Mouse (Mus musculus) liver, embryonic 11.5 days (tissue): Measurements from ENCODE around the gene A930017K11Rik. TPM values are rescaled to one million over a fixed set of nuclear protein-coding genes. Genes with fewer than 3 reads are reported as not detected.

ENCODE experiments used
- ATAC-seq: fragments of 200-750 bp; cut with Nextera tagmentation; replicated peaks from 2 replicates; pipeline ENCODE4 v1.8.0; 2017; ENCODE audit warnings: moderate number of reproducible peaks, mild to moderate bottlenecking, moderate TSS enrichment, moderate library complexity; ENCODE audit not compliant: low FRiP score
- DNase-seq: peaks from one replicate; pipeline ENCODE4 v3.0.0-alpha.2; 2017; ENCODE audit warnings: low spot score
- H3K27ac ChIP-seq: fragments of 300-500 bp; sonication (generic); 2 replicates; pipeline ENCODE4 v1.5.1; 2014; ENCODE audit warnings: mild to moderate bottlenecking, low read depth, low read length, control low read depth
- H3K27me3 ChIP-seq: fragments of 300-500 bp; sonication (generic); replicated peaks from 2 replicates; pipeline ENCODE4 v1.6.1; 2014; ENCODE audit warnings: low read length, mixed read lengths; ENCODE audit not compliant: control insufficient read depth, insufficient read depth
- H3K36me3 ChIP-seq: fragments of 300-500 bp; sonication (generic); 2 replicates; pipeline ENCODE4 v1.6.1; 2014; ENCODE audit warnings: mild to moderate bottlenecking, low read length, moderate library complexity, mixed read lengths; ENCODE audit not compliant: control insufficient read depth, insufficient read depth
- H3K4me1 ChIP-seq: fragments of 300-500 bp; sonication (generic); replicated peaks from 2 replicates; pipeline ENCODE4 v1.6.1; 2014; ENCODE audit warnings: low read length, mixed read lengths; ENCODE audit not compliant: control insufficient read depth, insufficient read depth
- H3K4me2 ChIP-seq: fragments of 300-500 bp; sonication (generic); 2 replicates; pipeline ENCODE4 v1.6.1; 2014; ENCODE audit warnings: mild to moderate bottlenecking, control low read depth, moderate library complexity
- H3K4me3 ChIP-seq: fragments of 300-500 bp; sonication (generic); 2 replicates; pipeline ENCODE4 v1.5.1; 2014; ENCODE audit warnings: low read depth, low read length, control low read depth
- H3K9ac ChIP-seq: fragments of 300-500 bp; sonication (generic); 2 replicates; pipeline ENCODE4 v1.6.1; 2014; ENCODE audit warnings: low read depth, low read length, control low read depth
- H3K9me3 ChIP-seq: fragments of 300-500 bp; sonication (generic); 2 replicates; pipeline ENCODE4 v1.6.1; 2016; ENCODE audit warnings: low read length, inconsistent platforms, mixed read lengths; ENCODE audit not compliant: control insufficient read depth
- WGBS: fragments of 180-500 bp; shearing (Covaris S2); extraction: QIAGEN DNeasy Blood & Tissue Kit; methylation state at CpG from one replicate; pipeline ENCODE4 v1.1.7; 2014; 5-methylcytosine and 5-hydroxymethylcytosine counted together
- polyA plus RNA-seq: library from polyadenylated mRNA; unstranded; fragments of >200 nt; fragmentation: Nextera tagmentation; extraction: Ambion mirVana; gene quantifications from 2 replicates; pipeline ENCODE4 v1.2.1, GENCODE M21; 2014

A930017K11Rik gene
- polyA plus RNA-seq = 0.68 and 0.85 TPM in 2 replicates

DNA sequence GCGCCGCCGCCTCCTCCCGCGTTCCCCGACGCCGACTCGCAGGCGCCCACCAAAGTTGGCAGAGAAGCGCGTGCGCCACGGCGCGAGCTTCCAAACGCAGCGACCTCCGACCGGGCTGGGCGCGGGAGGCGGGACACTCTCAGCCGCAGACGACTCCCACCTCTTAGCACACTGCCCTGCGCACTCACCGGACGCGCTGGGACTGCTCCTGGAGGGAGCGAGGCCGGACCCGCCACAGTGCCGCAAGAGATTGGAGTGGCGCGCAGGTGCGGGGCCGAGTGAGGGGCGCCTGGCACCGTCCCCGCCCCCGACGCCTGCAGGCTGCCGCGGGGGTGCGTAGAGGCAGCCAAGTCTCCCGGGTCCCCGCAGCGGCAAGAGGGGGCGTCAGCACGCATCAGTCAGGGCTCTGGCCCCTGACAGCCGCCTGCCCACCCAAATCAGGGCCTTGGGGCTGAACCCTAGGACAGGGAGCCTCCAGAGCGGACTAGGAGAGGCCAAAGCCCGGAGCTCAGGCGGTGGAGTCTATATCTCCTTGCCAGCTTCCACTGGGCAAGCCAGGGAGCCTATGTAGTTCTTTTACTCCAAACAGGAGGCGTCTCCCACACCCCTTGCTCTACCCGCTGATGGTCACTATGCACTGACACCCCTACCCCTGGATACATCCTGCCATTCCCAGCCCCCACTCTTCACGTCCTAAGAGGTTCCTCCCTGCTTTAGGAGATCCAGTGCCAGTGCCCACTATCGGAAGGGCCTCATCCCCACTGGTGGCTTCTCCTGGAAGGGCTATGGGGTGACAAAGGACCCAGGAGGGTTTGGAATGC is at the start of gene A930017K11Rik:
TSS of gene A930017K11Rik (minus strand) at position 763 of the 821 bp plus-strand sequence.
- no peak for ATAC-seq
- H3K9me3 ChIP-seq = no peaks in the 10 kb centered on the region
- no peak within 1 kb of the TSS for H3K27ac ChIP-seq
- H3K27me3 ChIP-seq = peaks cover 42% of the 10 kb centered on the region
- no peaks in the 10 kb centered on the region for H3K36me3 ChIP-seq
- DNase-seq = no peak
- peak within 1 kb of the TSS; percentile 51 for H3K4me3 ChIP-seq
- peak within 1 kb of the TSS; percentile 85 for H3K4me2 ChIP-seq
- WGBS = 2% methylated on average over 57 of the region's 58 CpGs
- peak within 1 kb of the TSS; percentile 55 for H3K9ac ChIP-seq
- H3K4me1 ChIP-seq = peaks cover 32% of the 10 kb centered on the region

DNA sequence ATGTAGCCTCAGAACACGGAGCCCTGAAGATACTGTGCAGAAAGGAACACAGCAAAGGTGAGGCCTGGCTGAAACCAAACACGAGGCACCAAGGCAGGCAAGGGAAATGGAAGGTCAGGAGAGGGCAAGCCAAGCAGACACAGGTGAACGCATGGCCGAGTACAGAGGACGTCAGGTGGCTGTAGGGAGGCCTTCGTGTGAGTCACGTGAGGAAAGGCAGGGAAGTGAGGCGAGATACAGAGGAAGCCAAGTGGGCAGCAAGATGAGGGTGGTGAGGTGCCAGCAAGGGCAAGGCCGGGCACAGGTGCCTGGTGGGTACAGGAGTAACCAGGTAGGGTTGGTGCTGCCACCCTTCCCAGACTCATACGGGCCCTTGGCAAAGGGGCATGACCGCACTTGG is 46.1 kb upstream of the A930017K11Rik start:
- no peak for DNase-seq
- no peak for ATAC-seq
- no peaks in the 10 kb centered on the region for H3K27me3 ChIP-seq
- 0 out of 2 replicates have a peak, but pooled peaks cover under 1% of the 10 kb centered on the region for H3K4me1 ChIP-seq
- H3K4me2 ChIP-seq = no peak overlapping the region
- no peaks in the 10 kb centered on the region for H3K9me3 ChIP-seq
- WGBS = 89% methylated on average over 11 of the region's 11 CpGs
- no peaks in the 10 kb centered on the region; the same call in 1 of the 2 replicates for H3K36me3 ChIP-seq
- no peak overlapping the region for H3K27ac ChIP-seq
- no peak overlapping the region for H3K4me3 ChIP-seq
- no peak overlapping the region for H3K9ac ChIP-seq

DNA sequence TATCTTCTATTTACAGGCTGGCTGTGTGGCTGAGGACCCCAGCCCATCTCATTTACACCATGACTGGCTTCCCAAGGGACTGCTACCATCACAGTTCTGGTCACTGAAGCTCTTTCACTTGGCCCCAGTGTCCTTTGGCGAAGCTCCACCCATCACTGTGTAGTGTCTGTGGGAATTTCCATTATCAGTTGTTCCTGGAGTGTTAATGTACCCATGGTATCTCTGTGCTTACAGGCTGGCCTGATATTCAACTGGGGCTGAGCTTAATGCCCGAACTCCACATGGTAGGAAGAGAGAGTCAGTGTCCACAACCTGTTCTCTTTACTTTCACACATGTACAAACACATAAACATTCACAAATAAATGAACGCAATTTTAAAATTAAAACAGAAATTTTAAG is 41.1 kb upstream of the A930017K11Rik start:
- Histone ChIP-seq H3K4me2 (no peak overlapping the region), H3K4me1 (peaks cover 8% of the 10 kb centered on the region; the same call in 1 of the 2 replicates), H3K4me3 (no peak overlapping the region), H3K27me3 (no peaks in the 10 kb centered on the region), H3K9ac (no peak overlapping the region), H3K27ac (no peak overlapping the region), H3K9me3 (no peaks in the 10 kb centered on the region), H3K36me3 (peaks cover 3% of the 10 kb centered on the region; the same call in 1 of the 2 replicates)
- no peak for DNase-seq
- peak; percentile 61; the same call in 1 of the 2 replicates for ATAC-seq
- 62% methylated on average over 3 of the region's 3 CpGs for WGBS

DNA sequence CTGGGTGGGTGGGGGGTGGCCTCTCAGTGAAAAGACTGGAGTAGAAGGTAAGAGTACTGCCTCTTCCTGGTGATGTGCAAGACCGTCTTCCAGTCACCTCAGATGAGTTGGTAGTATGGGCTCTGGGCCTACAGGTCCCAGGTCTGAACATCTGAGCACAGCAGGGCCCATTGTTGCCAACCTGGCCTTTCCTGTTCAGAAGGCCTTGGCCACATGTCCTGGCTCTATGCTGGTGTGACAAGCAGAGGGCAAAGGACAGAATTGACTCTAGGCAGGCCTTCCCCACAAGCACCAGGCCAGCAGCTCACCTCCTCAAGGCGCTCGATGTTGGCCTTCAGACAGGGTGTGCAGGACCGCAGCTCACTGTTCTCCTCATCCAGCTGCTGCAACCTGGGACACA is 39.9 kb upstream of the A930017K11Rik start:
- no peak for ATAC-seq
- Histone ChIP-seq H3K36me3 (peaks cover 3% of the 10 kb centered on the region; the same call in 1 of the 2 replicates), H3K4me2 (no peak overlapping the region), H3K27ac (no peak overlapping the region), H3K27me3 (no peaks in the 10 kb centered on the region), H3K9me3 (no peaks in the 10 kb centered on the region), H3K4me1 (peaks cover 8% of the 10 kb centered on the region; the same call in 1 of the 2 replicates), H3K9ac (no peak overlapping the region), H3K4me3 (no peak overlapping the region)
- 99% methylated on average over 4 of the region's 4 CpGs for WGBS
- DNase-seq = no peak

DNA sequence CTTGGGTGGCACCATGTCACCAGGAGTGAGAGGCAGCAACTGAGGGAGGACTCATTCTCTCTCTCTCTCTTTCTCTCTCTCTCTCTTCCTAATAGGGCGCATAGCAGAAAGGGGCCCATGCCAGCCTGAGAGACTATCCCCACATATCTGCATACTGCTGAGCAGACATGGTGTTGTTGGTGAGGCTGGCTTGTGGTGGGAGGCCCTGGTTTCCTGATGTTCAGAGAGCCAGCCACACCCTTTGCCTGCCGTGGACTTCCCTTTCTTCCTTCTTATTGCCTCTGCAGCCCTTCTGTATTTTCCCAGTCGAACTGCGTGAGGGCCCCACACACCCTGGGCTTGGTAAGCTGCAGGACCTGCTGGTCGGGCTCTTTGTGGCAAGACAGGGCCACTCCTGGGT is 38.0 kb upstream of the A930017K11Rik start:
- ATAC-seq (no peak), DNase-seq (no peak)
- Histone ChIP-seq H3K9me3 (no peaks in the 10 kb centered on the region), H3K36me3 (peaks cover 3% of the 10 kb centered on the region; the same call in 1 of the 2 replicates), H3K9ac (no peak overlapping the region), H3K4me1 (peaks cover 8% of the 10 kb centered on the region; the same call in 1 of the 2 replicates), H3K27me3 (no peaks in the 10 kb centered on the region), H3K4me2 (peak overlapping the region; percentile 11; the same call in 1 of the 2 replicates), H3K4me3 (no peak overlapping the region), H3K27ac (no peak overlapping the region)
- WGBS = 44% methylated on average over 5 of the region's 5 CpGs

DNA sequence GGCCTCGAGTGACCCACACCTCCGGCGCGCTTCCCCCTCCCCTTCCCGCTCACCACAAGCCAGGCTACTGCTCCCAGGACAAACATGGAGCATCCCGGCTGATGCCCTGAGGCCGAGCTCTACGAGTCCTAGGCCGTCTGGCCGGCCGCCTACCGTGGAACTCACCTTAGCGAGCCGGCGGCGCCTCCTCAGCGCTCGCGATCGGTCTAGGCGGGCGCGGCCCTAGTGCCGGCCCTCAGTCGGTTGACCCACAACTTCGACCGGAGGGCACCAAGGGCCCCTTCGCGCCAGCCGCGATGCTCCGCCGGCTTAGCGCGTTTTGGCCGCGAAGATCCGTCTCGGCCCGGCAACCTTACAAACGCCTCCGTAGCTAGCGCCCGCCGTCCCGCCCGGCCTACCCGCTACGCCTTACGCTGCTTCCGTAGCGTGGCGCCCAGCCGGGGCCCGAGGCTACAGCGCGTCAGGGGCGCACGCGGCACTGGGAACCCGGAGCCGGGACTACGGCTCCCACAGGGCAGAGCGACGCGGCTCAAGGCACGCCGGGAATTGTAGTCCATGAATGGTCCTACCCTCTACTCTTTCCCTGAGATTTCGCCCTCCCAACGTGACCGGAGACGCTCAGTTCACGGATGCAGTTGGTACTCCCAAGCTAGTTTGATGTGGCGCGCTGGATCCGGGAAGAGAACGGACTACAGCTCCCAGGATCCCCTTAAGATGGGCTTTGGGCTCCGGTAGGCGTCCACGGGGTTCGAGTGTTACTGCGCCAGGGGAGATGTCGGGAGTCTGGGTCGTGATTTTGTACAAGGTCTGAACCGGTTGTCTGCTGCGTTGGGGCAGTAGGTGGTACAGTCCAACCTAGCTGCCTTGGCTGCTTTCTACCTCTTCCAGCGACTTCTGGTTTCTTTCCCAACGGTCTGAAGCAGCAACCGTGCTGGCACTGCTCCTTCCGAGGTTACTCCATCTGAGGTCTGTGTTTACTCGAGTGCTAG is 33.2 kb upstream of the A930017K11Rik start, which contains the start of gene Capn15:
TSS of gene Capn15 (minus strand) at position 491 of the 989 bp plus-strand sequence.
- peak within 1 kb of the TSS; percentile 93 for H3K4me3 ChIP-seq
- no peaks in the 10 kb centered on the region for H3K27me3 ChIP-seq
- H3K27ac ChIP-seq = peak within 1 kb of the TSS; percentile 79
- peaks cover 27% of the 10 kb centered on the region for H3K4me1 ChIP-seq
- under 1% methylated on average over 91 of the region's 91 CpGs for WGBS
- peak within 1 kb of the TSS; percentile 94 for H3K9ac ChIP-seq
- H3K9me3 ChIP-seq = no peaks in the 10 kb centered on the region
- no peaks in the 10 kb centered on the region; the same call in 1 of the 2 replicates for H3K36me3 ChIP-seq
- ATAC-seq = peak; percentile 97
- peak within 1 kb of the TSS; percentile 95 for H3K4me2 ChIP-seq
- peak; percentile 87 for DNase-seq

DNA sequence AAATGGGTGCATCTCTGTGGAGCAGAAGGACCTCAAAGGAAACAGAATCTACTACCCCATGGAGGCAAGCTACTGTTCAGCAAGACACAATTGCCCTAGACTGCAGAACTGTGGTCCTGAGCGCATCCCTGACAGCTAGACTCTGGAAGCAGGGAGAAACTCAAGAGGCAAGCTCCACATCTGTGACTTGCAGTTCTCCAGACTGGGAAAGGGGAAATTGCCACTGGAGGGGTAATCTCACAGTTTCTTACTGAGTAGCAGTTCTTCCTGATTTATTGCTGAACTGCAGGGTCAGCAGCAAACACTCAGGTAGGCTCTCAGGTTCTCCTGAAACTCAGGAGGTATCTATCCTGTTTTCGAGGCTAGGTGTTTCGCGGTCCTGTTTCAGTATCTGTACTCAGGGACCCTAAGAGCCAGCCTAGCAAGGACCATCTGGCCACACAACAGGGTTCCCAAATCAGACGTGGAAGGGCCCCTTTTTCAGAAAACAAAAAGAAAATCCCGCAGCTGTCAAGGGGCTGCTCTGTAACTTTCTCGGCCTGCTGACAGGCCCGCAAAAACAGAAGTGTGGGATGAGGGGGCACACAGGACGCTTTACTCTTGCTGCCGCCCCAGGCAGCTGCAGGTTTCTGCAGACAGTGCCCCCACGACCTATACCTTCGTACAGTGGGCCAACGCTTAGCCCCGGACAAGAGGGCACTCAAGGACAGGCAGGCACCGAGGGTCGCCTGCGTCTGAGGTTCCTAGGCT is 32.4 kb upstream of the A930017K11Rik start:
- DNase-seq (no peak), ATAC-seq (no peak)
- peak overlapping the region; percentile 95 for H3K4me2 ChIP-seq
- WGBS = 11% methylated on average over 17 of the region's 17 CpGs
- no peaks in the 10 kb centered on the region for H3K27me3 ChIP-seq
- H3K4me1 ChIP-seq = peaks cover 24% of the 10 kb centered on the region
- H3K9ac ChIP-seq = peak overlapping the region; percentile 94
- no peaks in the 10 kb centered on the region; the same call in 1 of the 2 replicates for H3K36me3 ChIP-seq
- peak overlapping the region; percentile 79 for H3K27ac ChIP-seq
- no peaks in the 10 kb centered on the region for H3K9me3 ChIP-seq
- peak overlapping the region; percentile 93 for H3K4me3 ChIP-seq
